Mouse (Mus musculus) hindbrain, embryonic 13.5 days (tissue): ENCODE measurements around the gene Tmem9. TPM values are rescaled to one million over a fixed set of nuclear protein-coding genes. Genes with fewer than 3 reads are reported as not detected.
A peak's percentile ranks its signal among the peaks of the same experiment; 100 is the strongest.

Experiments
- ATAC-seq: fragments of 200-750 bp; cut with Nextera tagmentation; 2 replicates; pipeline ENCODE4 v1.8.0; 2017; ENCODE audit warnings: moderate TSS enrichment; ENCODE audit not compliant: low FRiP score
- H3K27ac ChIP-seq: fragments of 300-500 bp; sonication (generic); 2 replicates; pipeline ENCODE4 v1.5.1; 2015; ENCODE audit warnings: inconsistent platforms, mild to moderate bottlenecking, moderate library complexity
- H3K27me3 ChIP-seq: fragments of 300-500 bp; sonication (generic); 2 replicates; pipeline ENCODE4 v1.6.1; 2015; ENCODE audit warnings: mild to moderate bottlenecking, inconsistent platforms
- H3K36me3 ChIP-seq: fragments of 300-500 bp; sonication (generic); 2 replicates; pipeline ENCODE4 v1.6.1; 2015; ENCODE audit warnings: mild to moderate bottlenecking, inconsistent platforms
- H3K4me1 ChIP-seq: fragments of 300-500 bp; sonication (generic); replicated peaks from 2 replicates; pipeline ENCODE4 v1.6.1; 2015; ENCODE audit warnings: inconsistent platforms
- H3K4me2 ChIP-seq: fragments of 300-500 bp; sonication (generic); 2 replicates; pipeline ENCODE4 v1.6.1; 2015; ENCODE audit warnings: inconsistent platforms, mild to moderate bottlenecking, moderate library complexity
- H3K4me3 ChIP-seq: fragments of 300-500 bp; sonication (generic); 2 replicates; pipeline ENCODE4 v1.5.1; 2015; ENCODE audit warnings: mild to moderate bottlenecking, inconsistent platforms
- H3K9ac ChIP-seq: fragments of 300-500 bp; sonication (generic); 2 replicates; pipeline ENCODE4 v1.6.1; 2015; ENCODE audit warnings: mild to moderate bottlenecking, inconsistent platforms
- H3K9me3 ChIP-seq: fragments of 300-500 bp; sonication (generic); 2 replicates; pipeline ENCODE4 v1.6.1; 2016; ENCODE audit warnings: inconsistent platforms
- WGBS: fragments of 180-500 bp; shearing (Covaris S2); methylation state at CpG from one replicate; pipeline ENCODE4 v1.1.7; 2015; 5-methylcytosine and 5-hydroxymethylcytosine counted together
- polyA plus RNA-seq: library from polyadenylated mRNA; unstranded; fragments of >200 nt; fragmentation: Nextera tagmentation; extraction: Ambion mirVana; gene quantifications from 2 replicates; pipeline ENCODE4 v1.2.1, GENCODE M21; 2015

The Tmem9 gene
- polyA plus RNA-seq, 1 experiment from 2014 or later = 149 TPM

- H3K4me1 ChIP-seq = 0 out of 2 replicates have a peak, but pooled peaks cover 11% of the 10 kb centered on the region
- 78% methylated on average over 7 of the region's 7 CpGs for WGBS
- no peak overlapping the region for H3K4me3 ChIP-seq
- H3K4me2 ChIP-seq = no peak overlapping the region
- no peaks in the 10 kb centered on the region for H3K27me3 ChIP-seq
- H3K9ac ChIP-seq = no peak overlapping the region
- H3K36me3 ChIP-seq = no peaks in the 10 kb centered on the region
- H3K9me3 ChIP-seq = no peaks in the 10 kb centered on the region
- peak; percentile 49; the same call in 1 of the 2 replicates for ATAC-seq
- H3K27ac ChIP-seq = no peak overlapping the region
These were observed 53.8 kb downstream of the Tmem9 start for GRCm38 (mm10) chr1:136061790-136062141.

GRCm38 (mm10) chr1:136063991-136064390, 56.0 kb downstream of the Tmem9 start:
- no peak overlapping the region for H3K9ac ChIP-seq
- H3K4me2 ChIP-seq = no peak overlapping the region
- H3K4me1 ChIP-seq = 0 out of 2 replicates have a peak, but pooled peaks cover 9% of the 10 kb centered on the region
- H3K9me3 ChIP-seq = no peaks in the 10 kb centered on the region
- H3K27ac ChIP-seq = no peak overlapping the region
- H3K27me3 ChIP-seq = no peaks in the 10 kb centered on the region
- ATAC-seq = no peak
- 76% methylated on average over 5 of the region's 5 CpGs for WGBS
- H3K4me3 ChIP-seq = no peak overlapping the region
- no peaks in the 10 kb centered on the region for H3K36me3 ChIP-seq

- WGBS = 63% methylated on average over 1 of the region's 1 CpGs
- 0 out of 2 replicates have a peak, but pooled peaks cover 3% of the 10 kb centered on the region for H3K4me1 ChIP-seq
- no peak for ATAC-seq
- no peak overlapping the region for H3K9ac ChIP-seq
- H3K4me2 ChIP-seq = no peak overlapping the region
- no peak overlapping the region for H3K4me3 ChIP-seq
- no peaks in the 10 kb centered on the region for H3K27me3 ChIP-seq
- H3K27ac ChIP-seq = no peak overlapping the region
- no peaks in the 10 kb centered on the region for H3K36me3 ChIP-seq
- no peaks in the 10 kb centered on the region for H3K9me3 ChIP-seq
These were observed 58.7 kb downstream of the Tmem9 start for GRCm38 (mm10) chr1:136066621-136067020.

- ATAC-seq = no peak
- 65% methylated on average over 3 of the region's 3 CpGs for WGBS
These were observed 59.6 kb downstream of the Tmem9 start for GRCm38 (mm10) chr1:136067579-136067978.

GRCm38 (mm10) chr1:136076086-136076485, 68.1 kb downstream of the Tmem9 start:
- Histone ChIP-seq H3K4me2 (no peak overlapping the region), H3K4me3 (no peak overlapping the region), H3K4me1 (no peaks in the 10 kb centered on the region), H3K27ac (no peak overlapping the region), H3K27me3 (no peaks in the 10 kb centered on the region), H3K9ac (no peak overlapping the region), H3K36me3 (no peaks in the 10 kb centered on the region), H3K9me3 (no peaks in the 10 kb centered on the region)
- WGBS = 11% methylated on average over 3 of the region's 3 CpGs
- ATAC-seq = no peak

More at GRCm38 (mm10) chr1:136067579-136067978, 59.6 kb downstream of the Tmem9 start:
- Histone ChIP-seq H3K27me3 (no peaks in the 10 kb centered on the region), H3K4me3 (no peak overlapping the region), H3K9ac (no peak overlapping the region), H3K36me3 (no peaks in the 10 kb centered on the region), H3K4me1 (no peaks in the 10 kb centered on the region), H3K9me3 (no peaks in the 10 kb centered on the region), H3K27ac (no peak overlapping the region), H3K4me2 (no peak overlapping the region)

- Histone ChIP-seq H3K4me3 (no peak overlapping the region), H3K4me2 (no peak overlapping the region), H3K27me3 (no peaks in the 10 kb centered on the region), H3K27ac (no peak overlapping the region), H3K9me3 (0 out of 2 replicates have a peak, but pooled peaks cover 9% of the 10 kb centered on the region), H3K9ac (no peak overlapping the region), H3K36me3 (no peaks in the 10 kb centered on the region), H3K4me1 (no peaks in the 10 kb centered on the region)
- no peak for ATAC-seq
- WGBS = 73% methylated on average over 4 of the region's 4 CpGs
These were observed 69.7 kb downstream of the Tmem9 start for GRCm38 (mm10) chr1:136077656-136078055.

GRCm38 (mm10) chr1:136081161-136081560, 73.2 kb downstream of the Tmem9 start:
- WGBS = 97% methylated on average over 1 of the region's 1 CpGs
- H3K9me3 ChIP-seq = 0 out of 2 replicates have a peak, but pooled peaks cover 9% of the 10 kb centered on the region

More at GRCm38 (mm10) chr1:136081161-136081560, 73.2 kb downstream of the Tmem9 start:
- H3K36me3 ChIP-seq = no peaks in the 10 kb centered on the region
- no peak for ATAC-seq
- no peaks in the 10 kb centered on the region for H3K4me1 ChIP-seq
- no peaks in the 10 kb centered on the region; the same call in 1 of the 2 replicates for H3K27me3 ChIP-seq
- H3K9ac ChIP-seq = no peak overlapping the region
- H3K4me2 ChIP-seq = no peak overlapping the region
- no peak overlapping the region for H3K27ac ChIP-seq
- H3K4me3 ChIP-seq = no peak overlapping the region

Other genes with a start within 250 kb of the Tmem9 start
- 19.6 and 20.6 TPM in 2 replicates for gene Phlda3, start 242.0 kb upstream of the Tmem9 start, polyA plus RNA-seq
- 5.6 and 6.0 TPM in 2 replicates for gene Tnni1, start 228.7 kb upstream of the Tmem9 start, polyA plus RNA-seq
- gene Lad1, start 189.6 kb upstream of the Tmem9 start, polyA plus RNA-seq = 0.65 and 0.84 TPM in 2 replicates
- 12.1 and 16.2 TPM in 2 replicates for gene Tnnt2, start 171.8 kb upstream of the Tmem9 start, polyA plus RNA-seq
- not detected in 2 replicates for gene Pkp1, start 88.9 kb upstream of the Tmem9 start, polyA plus RNA-seq
- gene Igfn1, start 1.8 kb upstream of the Tmem9 start, polyA plus RNA-seq = not detected in 2 replicates
- gene Ascl5, start 42.7 kb downstream of the Tmem9 start, polyA plus RNA-seq = not detected in 2 replicates
- 0.10 and 0.29 TPM in 2 replicates for gene Cacna1s, start 44.6 kb downstream of the Tmem9 start, polyA plus RNA-seq
- gene Kif21b, start 123.2 kb downstream of the Tmem9 start, polyA plus RNA-seq = 43.7 and 44.2 TPM in 2 replicates
- gene Mroh3, start 204.7 kb downstream of the Tmem9 start, polyA plus RNA-seq = not detected in 2 replicates
- gene Inava, start 226.1 kb downstream of the Tmem9 start, polyA plus RNA-seq = 3.4 and 3.5 TPM in 2 replicates